Mouse (Mus musculus) heart, adult 9 months (tissue): ENCODE measurements at regions not wholly inside any gene's neighbourhood (a gene's known extent, or its start where the extent isn't known, plus 50 kb on each side); places are given as distances from the start of the nearest gene placed in this dataset.

Source experiments
- DNase-seq, 2 experiments: peaks; one replicate each; pipeline ENCODE4 v3.0.0; 2022; ENCODE audit warnings: low spot score in 2 of 2

DNA sequence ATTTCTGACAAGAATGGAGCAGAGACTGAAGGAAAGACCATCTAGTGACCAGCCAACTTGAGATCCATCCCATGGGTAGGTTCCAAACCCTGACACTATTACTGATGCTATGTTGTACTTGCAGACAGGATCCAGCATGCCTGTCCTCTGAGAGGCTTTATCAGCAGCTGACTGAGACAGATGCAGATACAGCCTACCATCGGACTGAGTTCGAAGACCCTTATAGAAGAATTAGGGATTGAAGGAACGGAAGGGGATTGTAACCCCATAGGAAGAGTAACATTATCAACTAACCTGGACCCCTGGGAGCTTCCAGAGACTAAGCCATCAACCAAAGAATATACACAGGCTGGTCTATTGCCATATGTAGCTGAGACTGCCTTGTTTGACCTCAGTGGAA is 183.1 kb upstream of the Adcy2 start:
- no peak for DNase-seq

DNA sequence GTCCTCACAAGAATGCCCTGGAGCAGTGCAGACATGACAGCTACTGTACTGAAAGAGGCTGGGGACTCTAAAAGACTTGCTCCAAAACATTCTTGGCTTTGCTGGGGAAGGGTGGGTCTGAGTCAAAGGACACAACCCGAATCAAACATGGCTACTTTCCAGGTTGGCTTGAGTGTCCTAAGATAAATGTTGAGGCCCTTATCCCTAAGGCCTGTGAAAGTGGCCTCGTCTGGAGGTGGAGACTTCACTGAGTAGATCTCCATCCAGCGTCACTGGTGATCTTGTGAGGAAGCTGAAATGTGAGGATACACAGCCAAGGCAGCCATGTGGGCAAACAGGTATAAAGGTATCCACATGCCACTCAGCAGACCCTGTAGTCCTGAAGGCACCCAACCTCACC is 191.3 kb upstream of the Adcy2 start:
- no peak for DNase-seq

GRCm38 (mm10) chr13:69196464-69196871 is 197.1 kb upstream of the Adcy2 start:
- no peak for DNase-seq

DNA sequence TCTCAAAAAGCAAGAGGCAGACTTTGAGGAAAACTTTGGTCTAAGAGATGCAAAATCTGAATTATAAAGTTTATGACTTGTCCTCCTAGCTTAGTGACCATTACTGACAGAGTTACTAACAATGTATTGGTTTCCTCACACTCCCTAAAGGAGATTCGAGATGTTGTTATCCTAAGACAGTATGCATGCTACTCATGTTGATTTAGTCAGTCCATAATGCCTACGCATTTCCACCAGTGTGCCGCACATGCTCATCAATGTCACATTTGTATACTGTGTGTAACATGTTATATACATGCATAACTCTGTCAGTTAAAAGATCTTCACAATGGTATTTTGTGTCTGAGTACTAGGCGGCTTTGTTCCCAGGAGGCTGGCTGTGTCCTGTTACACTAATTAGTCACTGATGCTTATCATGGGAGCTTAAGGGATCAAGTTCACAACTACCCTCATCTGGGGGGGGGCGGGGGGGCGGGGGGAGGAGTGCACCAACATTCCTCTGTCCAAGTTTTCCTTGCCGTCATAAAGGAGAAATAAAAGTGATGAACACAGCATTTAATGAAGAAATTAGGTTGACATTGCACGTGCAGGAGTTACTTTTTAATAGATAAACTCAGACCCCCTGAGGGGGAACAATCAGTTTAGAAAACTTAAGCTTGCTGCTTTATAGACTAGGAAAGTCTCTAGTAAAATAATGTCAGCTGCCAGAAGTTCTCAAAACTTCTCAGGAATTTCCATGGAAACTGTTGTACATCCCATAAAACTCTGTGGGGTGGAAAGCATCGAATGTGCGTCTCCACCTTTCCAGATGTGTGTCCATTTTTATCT is 208.6 kb upstream of the Adcy2 start:
- no peak for DNase-seq

DNA sequence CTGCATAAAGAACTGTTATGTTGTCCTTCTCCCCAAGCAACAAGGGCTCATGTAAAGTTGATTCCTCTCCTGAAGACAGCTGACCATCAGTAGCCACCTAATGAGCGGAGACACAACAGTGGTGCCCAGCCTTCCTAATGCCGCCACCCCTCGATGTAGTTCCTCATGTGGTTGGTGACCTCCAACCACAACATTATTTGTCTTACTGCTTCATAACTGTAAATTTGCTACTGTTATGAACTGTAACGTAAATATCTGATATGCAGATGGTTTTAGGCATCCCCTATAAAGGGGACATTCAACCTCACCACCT is 209.2 kb upstream of the Adcy2 start:
- no peak for DNase-seq

- no peak for DNase-seq
These were observed 217.2 kb upstream of the Adcy2 start for GRCm38 (mm10) chr13:69216579-69216978.

- DNase-seq, result no peak
These were observed 221.1 kb upstream of the Adcy2 start for GRCm38 (mm10) chr13:69220425-69220824.

DNA sequence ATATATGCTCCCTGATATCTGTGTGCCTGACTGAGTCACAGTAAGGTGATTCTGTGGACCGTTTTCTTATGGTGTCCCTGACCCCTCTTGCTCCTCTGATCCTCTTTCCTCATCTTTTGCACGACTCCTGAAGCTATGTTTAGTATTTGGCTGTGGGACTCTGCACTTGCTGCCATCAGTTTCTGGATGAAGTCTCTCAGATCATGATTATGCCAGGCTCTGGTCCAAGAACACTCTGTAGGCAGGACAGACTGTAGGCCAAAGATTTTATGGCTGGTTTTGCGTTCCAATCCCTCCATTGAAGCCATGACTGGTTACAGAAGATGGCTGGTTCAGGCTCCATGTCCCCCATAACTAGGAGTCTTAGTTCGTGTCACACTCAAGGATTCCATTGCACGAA is 227.2 kb upstream of the Adcy2 start:
- DNase-seq, result no peak

- peak; percentile 41 to 68 for DNase-seq
These were observed 231.1 kb upstream of the Adcy2 start for GRCm38 (mm10) chr13:69230361-69230943.

- no peak for DNase-seq
These were observed 237.0 kb upstream of the Adcy2 start for GRCm38 (mm10) chr13:69236386-69236785.

DNA sequence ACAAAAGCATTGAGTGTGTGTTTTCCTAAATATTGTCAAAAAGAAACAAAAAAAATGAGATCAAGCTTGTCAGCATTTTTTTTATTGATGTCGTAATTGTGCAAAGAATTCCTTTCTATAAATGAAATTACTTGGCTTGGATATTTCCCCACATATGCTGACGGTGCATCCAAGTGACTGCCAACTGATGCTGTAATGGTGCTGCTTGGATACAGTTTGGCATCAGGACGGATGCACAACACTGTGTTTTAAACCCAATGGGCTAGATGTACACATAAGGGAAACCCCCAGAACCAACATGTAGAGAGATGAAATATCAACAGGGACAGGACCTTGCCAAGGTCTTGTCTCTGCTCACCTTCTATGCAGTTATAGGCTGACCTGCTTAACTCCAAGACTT is 238.6 kb upstream of the Adcy2 start:
- DNase-seq, result no peak

DNA sequence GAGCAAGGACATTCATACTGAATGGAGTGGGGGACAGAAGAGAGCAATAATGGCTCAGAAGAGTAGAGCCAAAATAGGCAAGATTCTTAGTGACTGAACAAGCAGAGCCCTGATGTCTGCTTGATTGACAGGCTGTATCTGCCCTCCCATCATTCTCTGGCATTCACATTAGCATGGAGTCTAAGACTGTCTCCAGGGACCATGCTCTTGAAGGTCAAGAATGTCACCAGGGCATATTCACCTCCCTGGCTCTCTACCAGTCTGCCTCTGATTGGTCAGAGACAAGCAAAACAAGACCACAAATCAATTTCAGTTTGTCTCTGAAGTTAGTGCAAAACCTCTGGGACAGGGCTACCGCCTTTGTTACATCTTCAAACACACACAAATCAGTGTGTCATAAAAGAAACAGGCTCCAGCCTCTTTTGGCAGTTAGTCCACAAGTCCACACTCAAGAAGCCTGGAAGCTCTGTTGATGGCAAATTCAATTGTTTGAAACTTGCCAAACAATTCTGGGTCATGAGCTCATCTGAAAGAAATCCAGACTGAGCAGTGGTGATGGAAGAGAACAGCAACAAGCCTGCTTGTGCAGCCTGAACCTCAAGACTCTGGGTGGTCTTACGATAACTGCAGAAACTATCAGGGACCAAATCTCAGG is 240.0 kb upstream of the Adcy2 start:
- DNase-seq, result peak; percentile 51 to 53

GRCm38 (mm10) chr13:69242544-69243296 is 243.4 kb upstream of the Adcy2 start:
- DNase-seq, result no peak

GRCm38 (mm10) chr13:69250334-69251129 is 251.2 kb upstream of the Adcy2 start:
- no peak for DNase-seq

DNA sequence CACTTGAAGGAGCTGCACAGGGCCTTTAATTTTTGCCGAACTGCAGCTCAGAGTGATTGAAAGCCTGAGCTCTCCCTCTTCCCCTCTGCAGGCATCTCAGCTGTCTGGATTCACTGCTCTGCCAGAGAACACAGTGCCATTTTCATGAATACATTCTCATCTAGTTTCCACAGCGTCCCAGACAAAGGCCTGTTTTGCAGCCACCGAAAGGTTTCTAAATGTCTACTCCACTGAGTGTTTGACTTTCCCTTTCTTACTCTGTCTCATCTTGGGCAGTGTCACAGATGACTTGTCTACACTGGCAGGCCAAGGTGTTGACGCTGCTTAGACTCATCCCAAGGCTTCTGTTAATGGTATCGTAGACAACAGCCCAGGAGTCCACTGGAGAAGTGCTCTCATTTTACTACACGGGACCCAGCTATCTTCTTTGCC is 251.8 kb upstream of the Adcy2 start:
- DNase-seq, result no peak

GRCm38 (mm10) chr13:69252335-69252734 is 253.0 kb upstream of the Adcy2 start:
- DNase-seq, result no peak

DNA sequence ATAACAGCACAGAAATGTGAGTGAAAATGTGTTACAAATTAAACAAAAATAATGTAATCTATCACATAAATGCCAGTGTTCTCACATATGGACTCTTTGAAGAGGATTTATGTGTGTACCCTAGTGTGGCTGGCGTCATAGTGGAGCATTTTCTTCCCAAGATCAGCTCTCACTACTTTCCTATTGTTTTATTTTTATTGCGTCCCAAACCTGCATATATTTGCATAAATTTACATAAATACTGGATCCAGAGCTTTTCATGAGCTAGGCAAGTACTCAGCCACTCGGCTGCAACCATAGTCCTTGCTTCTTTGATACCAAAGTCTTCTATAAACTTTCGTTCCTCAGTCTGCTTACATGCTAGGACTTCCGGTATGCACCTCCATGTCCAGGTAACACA is 261.1 kb upstream of the Adcy2 start:
- DNase-seq, result no peak

DNA sequence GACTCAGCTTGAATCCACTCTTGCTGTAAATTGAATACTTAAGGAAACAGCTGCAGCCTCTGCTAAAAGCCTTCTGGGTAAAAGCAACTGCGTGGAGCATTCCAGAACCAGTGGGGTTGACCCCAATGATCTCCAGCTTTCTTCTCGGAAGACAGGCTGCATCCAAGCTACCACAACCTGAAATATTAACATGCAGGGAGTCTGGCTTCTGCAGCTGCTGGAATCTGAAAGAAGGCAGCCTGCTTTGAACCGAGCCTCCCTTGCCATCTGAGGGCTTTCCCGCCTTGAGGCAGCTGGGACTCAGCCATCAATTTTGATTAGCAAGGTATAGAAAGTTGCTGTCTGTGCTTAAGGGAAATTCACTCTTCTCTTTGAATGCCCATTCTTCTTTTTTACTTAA is 261.6 kb upstream of the Adcy2 start:
- no peak for DNase-seq

GRCm38 (mm10) chr13:69263722-69264121 is 264.4 kb upstream of the Adcy2 start:
- no peak for DNase-seq

GRCm38 (mm10) chr13:69266071-69266470 is 266.7 kb upstream of the Adcy2 start:
- DNase-seq, result no peak

- DNase-seq, result no peak
These were observed 261.0 kb upstream of the Nsun2 start for GRCm38 (mm10) chr13:69272506-69272905.

DNA sequence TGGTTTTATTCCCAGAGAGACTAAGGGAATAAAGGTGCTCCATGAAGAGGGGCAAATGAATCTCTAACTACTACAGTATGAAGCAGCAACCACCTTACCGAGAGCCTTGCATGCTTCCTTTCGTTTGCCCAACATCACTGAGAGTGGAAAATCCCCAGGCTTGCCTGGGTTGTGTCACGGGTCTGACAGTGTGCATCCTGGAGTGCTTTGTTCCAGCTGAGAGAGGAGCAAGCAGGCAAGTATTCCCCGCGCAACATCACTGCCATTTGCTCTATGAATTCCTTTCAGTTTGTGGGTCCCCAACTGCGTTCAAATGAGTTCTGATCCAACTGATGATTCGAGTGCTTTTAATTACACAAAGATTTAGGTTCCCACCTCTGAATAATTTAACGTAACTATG is 253.9 kb upstream of the Nsun2 start:
- no peak for DNase-seq
